Mouse (Mus musculus): Measurements from ENCODE around the gene Tssc4.

Gene Tssc4

DNA sequence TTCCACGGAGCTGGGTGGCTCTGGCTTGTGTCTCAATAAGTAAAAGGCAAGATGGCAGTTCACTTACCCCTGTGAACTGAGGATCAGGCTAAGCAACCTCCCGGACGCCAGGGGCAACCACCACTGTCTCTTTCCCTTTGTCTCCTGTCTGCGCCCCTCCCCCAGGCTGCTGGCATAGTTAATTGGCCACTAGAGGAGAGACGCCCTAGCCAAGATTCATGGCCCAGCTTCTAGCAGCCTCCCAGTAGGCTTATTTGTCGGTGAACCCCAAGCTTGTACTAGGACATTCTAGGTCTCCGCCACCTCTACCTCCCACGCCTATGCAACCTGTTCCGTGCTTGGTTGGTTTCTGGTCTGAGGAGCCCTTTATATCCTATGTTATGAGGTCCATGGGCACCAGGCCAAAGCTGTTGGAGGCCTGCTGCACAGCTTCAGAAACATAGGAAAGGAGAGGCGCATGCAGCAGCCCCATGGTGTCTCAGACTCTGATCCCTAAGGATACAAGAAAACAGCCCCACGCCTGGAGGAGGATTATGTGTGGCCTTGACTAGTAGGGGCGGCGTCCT lies 650 bp upstream of the Tssc4 start:
- peak in 1 of 2 experiments; percentile 44 for DNase-seq (ENCODE audit: low spot score in 2 of 2)

DNA sequence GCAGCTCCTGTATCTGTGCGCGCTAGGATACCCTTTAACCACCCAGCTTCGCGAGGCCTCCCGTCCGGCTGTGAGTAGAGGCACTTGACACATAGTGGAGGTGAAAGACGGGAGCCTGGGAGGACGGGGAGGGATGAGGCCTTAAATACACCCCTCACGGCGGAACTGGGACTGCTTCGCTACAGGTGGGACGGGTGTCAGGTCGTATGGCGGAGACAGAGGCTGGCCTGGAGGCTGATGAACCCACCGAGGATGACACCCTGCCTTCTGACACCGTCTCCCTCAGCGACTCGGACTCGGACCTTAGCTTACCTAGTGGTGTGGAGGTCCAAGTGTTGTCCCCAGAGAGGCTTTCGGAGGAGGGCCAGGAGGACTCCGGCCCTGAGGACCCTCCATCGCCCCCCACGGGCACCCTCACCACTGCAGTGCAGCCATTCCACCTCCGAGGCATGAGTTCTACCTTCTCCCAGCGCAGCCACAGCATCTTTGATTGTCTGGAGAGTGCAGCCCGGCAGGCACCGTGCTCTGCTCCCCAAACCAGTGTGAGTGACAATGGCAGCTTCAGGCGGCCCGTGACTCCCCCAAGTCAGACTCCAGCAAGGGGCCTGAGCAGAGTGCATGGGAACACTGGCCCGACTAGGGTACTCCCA lies 827 bp downstream of the Tssc4 start:
- DNase-seq (ENCODE audit: low spot score in 2 of 2): no peak

DNA sequence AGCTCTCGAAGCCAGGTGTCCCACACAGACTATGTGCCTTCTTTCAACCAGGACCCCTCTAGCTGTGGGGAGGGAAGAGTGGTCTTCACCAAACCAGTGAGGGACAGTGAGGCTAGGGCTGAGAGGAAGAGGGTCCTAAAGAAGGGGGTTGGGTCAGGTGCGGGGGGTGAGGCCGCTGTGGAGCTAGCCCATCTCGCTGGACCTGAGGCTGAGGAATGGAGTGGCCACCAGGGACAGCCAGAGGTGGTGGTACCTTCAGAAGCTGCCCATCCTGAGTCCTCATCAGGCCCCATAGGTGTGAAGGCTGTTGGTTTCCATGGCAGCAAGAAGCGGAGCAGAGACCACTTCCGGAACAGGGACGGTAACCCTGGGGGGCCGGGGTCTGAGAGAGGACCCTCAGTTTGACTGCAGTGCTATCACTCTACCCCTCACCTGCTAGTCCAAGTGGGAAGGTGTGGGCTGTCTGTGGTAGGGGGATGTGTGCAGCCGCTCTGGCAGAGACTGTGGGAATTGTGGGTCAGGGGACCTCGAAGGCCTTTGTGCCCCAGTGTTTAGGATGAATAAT lies 1.5 kb downstream of the Tssc4 start:
- DNase-seq (ENCODE audit: low spot score in 2 of 2): no peak

DNA sequence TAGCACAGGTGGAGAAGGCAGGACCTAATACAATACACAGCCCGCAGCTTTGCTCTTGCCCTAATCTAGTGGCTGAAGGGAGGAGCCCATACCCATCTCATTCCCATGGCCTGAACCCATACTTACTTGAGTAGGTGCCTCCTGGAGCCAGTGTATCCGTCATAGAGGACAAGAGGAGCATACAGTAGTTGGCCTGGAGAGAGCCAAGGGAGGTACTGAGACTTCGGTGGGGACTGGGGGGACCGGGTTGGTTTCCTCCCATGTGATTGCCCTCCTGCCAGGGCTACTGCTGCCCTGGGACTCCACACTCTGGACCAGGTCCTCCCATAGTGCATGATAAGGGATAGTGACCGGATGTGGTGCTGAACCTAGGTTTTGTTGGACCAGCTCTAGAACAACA lies 3.6 kb downstream of the Tssc4 start:
- DNase-seq (ENCODE audit: low spot score in 2 of 2): no peak

- DNase-seq (ENCODE audit: low spot score in 2 of 2): no peak
Observed at GRCm38 (mm10) chr7:143073086-143073485, 4.0 kb downstream of the Tssc4 start.

DNA sequence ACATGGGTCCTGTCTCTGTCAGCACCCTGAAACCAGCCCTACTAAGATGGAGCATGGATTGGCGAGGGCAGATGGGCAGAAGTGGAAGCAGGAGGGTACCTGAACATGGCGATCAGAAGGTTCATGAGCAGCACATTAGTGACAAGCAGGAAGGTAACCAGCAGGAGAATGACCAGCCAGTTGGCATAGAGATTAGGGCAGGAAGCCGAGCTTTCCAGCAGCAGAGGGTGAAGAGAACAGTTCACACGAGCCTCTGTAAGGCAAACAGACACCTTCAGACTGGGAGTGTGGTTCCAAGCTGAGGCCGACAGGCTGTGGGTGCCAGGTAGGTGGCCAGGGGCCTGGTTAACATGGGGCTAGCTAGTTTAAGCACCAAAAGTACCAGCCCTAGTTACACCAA lies 6.3 kb downstream of the Tssc4 start:
- no peak for DNase-seq (ENCODE audit: low spot score in 2 of 2)

DNA sequence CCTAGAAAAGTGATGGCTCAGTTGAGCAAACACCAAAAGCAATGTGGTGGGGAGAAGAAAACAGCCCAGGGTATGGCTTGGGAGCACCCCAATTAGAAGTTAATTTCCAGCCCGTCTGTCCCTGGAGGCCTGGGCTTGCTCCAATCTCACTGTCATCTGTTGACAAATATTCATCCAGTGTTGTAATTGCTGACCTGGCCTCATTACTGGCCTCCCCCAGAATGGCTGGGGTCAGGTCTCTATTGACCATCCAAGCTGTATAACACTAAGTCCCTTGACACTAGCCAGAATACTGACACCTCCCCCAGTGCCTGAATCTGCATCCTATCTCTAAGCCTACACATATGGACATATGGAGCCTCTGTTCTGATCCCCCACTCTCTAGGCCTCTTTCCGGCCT lies 8.3 kb downstream of the Tssc4 start:
- no peak for DNase-seq (ENCODE audit: low spot score in 2 of 2)

GRCm38 (mm10) chr7:143082024-143082423 lies 13.0 kb downstream of the Tssc4 start:
- no peak for DNase-seq (ENCODE audit: low spot score in 2 of 2)

- no peak for DNase-seq (ENCODE audit: low spot score in 2 of 2)
Observed at GRCm38 (mm10) chr7:143083708-143084107, 14.7 kb downstream of the Tssc4 start.

DNA sequence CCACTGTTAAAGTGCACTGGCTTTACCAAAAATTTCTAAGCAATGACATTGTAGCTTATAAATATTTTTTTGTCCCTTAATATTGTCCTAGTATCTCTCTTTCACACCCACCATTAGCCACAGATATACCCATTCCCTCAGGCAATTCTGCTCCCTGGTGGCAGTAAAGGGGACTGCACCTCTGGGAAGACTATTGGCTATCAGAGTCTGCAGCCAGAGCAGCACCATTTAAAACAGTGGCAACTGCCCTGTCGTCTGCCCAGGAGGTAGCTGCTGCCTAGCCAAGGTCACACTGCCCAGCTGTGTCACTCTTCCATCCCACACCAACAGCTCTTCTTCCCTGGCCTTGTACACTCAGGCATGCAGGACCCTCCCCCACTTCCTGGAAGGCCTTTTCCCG lies 17.3 kb downstream of the Tssc4 start:
- DNase-seq (ENCODE audit: low spot score in 2 of 2): no peak

DNA sequence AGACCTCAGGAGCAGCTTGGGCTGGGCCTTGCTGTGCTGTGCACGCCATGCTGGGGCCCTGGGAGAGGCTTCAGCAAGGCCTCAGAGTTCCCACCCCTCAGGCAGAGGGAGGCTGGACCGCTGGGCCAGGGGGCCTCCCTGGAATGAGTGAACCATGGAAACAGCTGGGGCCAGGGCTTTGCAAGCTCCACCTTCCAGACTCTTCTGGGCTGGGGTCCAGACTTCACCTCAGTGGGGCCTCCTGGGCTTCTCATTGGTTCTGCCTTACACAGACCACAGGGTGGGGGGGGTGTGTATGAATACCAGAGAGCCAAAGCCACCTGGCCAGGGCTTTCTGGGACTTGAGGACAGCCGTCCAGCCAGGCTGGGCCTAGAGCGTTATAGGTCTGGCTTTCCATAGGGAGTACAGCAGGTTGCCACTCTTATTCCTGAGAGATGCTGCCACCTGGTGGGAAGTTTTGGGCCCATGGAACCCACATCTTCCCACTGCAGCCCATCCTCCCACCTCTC lies 18.1 kb downstream of the Tssc4 start:
- DNase-seq (ENCODE audit: low spot score in 2 of 2): no peak

GRCm38 (mm10) chr7:143093847-143094246 lies 24.8 kb downstream of the Tssc4 start:
- DNase-seq (ENCODE audit: low spot score in 2 of 2): no peak

- DNase-seq (ENCODE audit: low spot score in 2 of 2): no peak
Observed at GRCm38 (mm10) chr7:143094592-143095553, 25.8 kb downstream of the Tssc4 start, which contains the start of gene Trpm5. Trpm5 (minus strand) TSS chr7:143094642.

GRCm38 (mm10) chr7:143095554-143095907 lies 26.5 kb downstream of the Tssc4 start:
- DNase-seq (ENCODE audit: low spot score in 2 of 2): no peak

DNA sequence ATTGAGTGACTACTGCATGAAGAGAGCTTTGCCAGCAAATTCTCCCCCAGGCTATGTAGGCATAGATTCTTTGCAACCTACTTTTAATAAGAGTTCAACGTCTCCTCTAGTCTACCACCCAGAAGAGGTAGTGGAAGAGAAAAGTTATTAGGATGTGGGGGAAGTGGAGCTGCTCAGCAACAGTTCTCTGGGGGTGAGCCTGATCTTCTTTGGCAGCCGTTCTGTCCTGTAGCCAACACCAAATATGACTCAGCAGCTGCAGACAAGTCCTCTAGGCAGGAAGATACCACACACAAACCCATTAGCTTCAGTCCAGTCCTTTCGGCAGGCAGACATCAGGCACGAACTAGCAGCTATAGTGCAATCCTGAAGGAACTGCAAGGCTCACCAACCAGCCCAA lies 31.7 kb downstream of the Tssc4 start:
- DNase-seq (ENCODE audit: low spot score in 2 of 2): peak; percentile 11 to 28

- no peak for DNase-seq (ENCODE audit: low spot score in 2 of 2)
Observed at GRCm38 (mm10) chr7:143105258-143105897, 36.3 kb downstream of the Tssc4 start.

GRCm38 (mm10) chr7:143106062-143106461 lies 37.0 kb downstream of the Tssc4 start, which contains the start of gene Kcnq1:
Kcnq1 (plus strand) TSS chr7:143106362.
- DNase-seq (ENCODE audit: low spot score in 2 of 2): no peak

DNA sequence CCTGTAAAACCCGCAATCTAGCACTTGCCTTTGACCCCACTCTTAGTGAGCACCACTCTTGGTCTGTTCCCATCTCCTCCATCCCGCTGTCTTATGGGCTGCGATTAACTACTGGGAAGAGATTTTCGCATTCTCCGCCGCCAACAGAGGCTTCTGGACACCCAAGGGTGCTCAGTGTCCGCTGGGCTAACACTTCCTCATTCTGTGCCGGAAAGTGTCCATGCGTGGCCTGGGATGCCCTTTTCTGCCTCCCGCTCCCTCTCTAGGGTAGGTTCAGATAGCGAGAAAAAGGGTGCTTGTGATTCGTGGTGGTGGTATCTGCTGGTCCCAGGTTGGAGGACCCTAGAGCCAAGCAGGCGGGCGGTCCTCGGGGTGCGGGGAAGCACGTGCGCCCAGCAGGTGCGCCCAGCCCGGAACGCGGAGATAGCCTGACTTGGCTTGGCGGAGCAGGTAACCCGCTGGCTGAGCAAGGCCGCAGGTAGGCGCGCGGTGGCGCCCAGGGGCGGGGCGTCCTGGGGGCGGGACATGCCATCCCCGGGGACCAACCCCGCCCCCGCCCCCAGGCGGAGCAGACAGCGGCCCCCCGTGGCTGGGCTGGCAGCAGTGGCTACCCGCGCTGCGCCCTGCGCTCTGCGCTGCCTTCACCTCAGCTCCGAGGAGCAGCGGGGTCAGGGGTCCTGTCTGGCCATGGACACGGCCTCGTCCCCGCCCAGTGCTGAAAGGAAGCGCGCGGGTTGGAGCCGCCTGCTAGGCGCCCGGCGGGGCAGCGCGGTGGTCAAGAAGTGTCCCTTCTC lies 37.8 kb downstream of the Tssc4 start:
- DNase-seq (ENCODE audit: low spot score in 2 of 2): no peak

- DNase-seq (ENCODE audit: low spot score in 2 of 2): no peak
Observed at GRCm38 (mm10) chr7:143108200-143108599, 39.2 kb downstream of the Tssc4 start.

- DNase-seq (ENCODE audit: low spot score in 2 of 2): no peak
Observed at GRCm38 (mm10) chr7:143108996-143109660, 40.1 kb downstream of the Tssc4 start.
